Mouse (Mus musculus): ENCODE measurements around the gene Oxld1. TPM values are rescaled to one million over a fixed set of nuclear protein-coding genes. Genes with fewer than 3 reads are reported as not detected.

Gene Oxld1
- total RNA-seq, 2 experiments from 2014 or later: 13.8 to 15.8 TPM

DNA sequence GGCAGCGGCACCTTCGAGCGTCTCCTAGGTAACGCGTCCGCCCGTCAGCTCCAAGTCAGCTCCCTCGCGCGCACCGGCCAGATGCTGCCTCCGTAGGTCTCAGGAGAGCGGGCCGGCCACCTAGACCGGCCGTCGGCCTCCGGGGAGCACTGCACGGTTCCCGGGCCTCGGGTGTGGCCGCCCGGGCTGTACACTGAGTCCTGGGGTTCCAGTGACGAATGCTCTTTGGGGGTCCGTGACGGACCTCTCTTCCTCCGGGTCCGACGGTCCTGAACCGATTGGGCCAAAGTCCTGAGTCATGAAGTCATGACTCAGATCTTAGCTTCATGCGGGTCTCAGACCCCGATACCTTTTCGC lies 9.8 kb upstream of the Oxld1 start:
- Histone ChIP-seq H3K27ac (peak overlapping the region; percentile 86), H3K4me3 (peak overlapping the region; percentile 80)
- TF ChIP-seq CTCF (IDR thresholded peaks at IDR 0.05): no peak
- no peak for DNase-seq (ENCODE audit: extremely low spot score in 1 of 2, low spot score in 2 of 2)
- intact Hi-C loops (cut with DNase I): loop anchor here (1.0 kb wide), 1 partner anchor 106 kb away; the partner anchor contains the start of gene P4hb

DNA sequence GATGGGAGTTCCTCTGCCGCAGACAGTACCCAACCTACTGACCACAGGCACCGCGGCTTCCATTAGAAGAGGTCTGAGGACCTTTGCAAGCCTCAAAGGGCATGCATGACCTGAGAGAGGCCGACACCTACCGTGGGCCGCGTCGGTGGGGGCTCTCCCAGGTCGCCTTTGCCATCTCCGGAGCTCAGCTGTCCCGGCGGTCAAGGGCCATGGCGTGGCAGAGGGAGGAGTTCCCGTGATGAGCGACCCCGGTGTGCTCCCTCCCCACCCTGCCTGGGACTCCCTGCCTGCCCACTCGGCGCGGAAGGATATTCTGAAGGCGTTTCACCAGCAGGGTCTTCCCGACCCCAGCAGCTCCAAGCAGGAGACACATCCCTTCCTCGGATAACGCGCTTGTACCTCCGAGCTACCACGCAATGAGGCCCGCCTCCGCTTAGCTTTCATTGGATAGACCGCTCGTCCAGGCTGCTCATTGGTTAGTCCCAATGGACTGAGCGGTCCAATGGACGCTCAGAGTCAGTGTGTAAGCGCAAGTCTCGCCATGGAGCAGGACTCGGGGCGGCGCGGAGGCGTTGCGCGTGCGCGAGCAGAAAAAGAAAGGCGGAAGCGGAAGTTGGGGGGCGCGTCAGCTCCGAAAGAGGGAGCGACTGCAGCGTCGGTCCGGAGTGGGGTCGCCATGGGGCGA lies 9.3 kb upstream of the Oxld1 start, which contains the start of gene Arl16:
Arl16 (minus strand) TSS at position 557 of the 685 bp plus-strand sequence.
- peak within 1 kb of the TSS; percentile 80 for H3K4me3 ChIP-seq
- H3K27ac ChIP-seq: peak within 1 kb of the TSS; percentile 86
- intact Hi-C loops (cut with DNase I): loop anchor here (1.0 kb wide), 1 partner anchor 106 kb away; the partner anchor contains the start of gene P4hb
- TF ChIP-seq CTCF (IDR thresholded peaks at IDR 0.05): no peak; the same call in 1 of the 2 replicates
- DNase-seq (ENCODE audit: extremely low spot score in 1 of 2, low spot score in 2 of 2): peak; percentile 93 to 94

DNA sequence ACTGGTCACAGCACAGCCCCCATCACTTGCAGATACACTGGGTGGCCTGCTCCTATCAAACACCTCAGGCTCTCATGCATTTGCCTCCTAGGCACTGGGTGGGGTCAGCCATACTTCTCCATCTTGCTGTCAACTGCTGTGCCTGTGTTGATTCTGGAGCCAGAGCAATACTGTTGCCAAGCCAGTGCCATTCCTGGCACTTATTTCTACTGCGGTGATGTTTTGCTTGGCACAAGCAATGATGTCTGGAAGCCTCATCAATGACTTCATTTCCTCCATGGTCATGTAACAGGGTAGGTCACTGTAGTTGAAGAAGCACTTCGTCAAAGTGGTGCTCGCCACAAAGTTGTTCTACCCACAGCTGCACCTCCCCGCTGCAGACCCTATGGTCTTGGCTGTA lies 7.7 kb upstream of the Oxld1 start:
- Histone ChIP-seq H3K27ac (no peak overlapping the region), H3K4me3 (no peak overlapping the region)
- TF ChIP-seq CTCF (IDR thresholded peaks at IDR 0.05): no peak
- intact Hi-C loops (cut with DNase I): no loop called here
- no peak for DNase-seq (ENCODE audit: extremely low spot score in 1 of 2, low spot score in 2 of 2)

GRCm38 (mm10) chr11:120464365-120464764 lies 6.5 kb upstream of the Oxld1 start:
- no peak for DNase-seq (ENCODE audit: extremely low spot score in 1 of 2, low spot score in 2 of 2)
- H3K4me3 ChIP-seq: no peak overlapping the region
- TF ChIP-seq CTCF (IDR thresholded peaks at IDR 0.05): no peak
- H3K27ac ChIP-seq: no peak overlapping the region
- intact Hi-C loops (cut with DNase I): no loop called here

DNA sequence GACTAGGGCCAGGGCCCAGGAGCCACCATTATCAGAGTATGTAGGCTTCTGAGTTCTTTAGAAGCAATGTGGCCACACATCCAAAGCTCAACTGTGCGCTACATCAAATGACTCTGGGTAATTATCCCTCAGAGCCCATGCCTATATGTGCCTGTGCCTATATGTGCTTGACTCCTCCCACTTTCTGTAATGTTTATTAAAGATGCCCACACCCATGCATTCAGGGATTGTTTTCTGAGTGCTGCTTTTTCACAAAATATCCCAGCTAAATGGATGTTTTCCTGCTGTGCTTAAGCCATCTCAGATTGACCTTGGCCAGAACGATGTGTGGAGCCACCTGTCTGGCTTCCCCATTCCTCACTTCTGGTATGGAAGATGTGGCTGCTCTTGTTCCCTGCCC lies 5.7 kb upstream of the Oxld1 start:
- no peak overlapping the region for H3K4me3 ChIP-seq
- intact Hi-C loops (cut with DNase I): no loop called here
- no peak overlapping the region for H3K27ac ChIP-seq
- no peak for DNase-seq (ENCODE audit: extremely low spot score in 1 of 2, low spot score in 2 of 2)
- no peak for TF ChIP-seq CTCF (IDR thresholded peaks at IDR 0.05)

DNA sequence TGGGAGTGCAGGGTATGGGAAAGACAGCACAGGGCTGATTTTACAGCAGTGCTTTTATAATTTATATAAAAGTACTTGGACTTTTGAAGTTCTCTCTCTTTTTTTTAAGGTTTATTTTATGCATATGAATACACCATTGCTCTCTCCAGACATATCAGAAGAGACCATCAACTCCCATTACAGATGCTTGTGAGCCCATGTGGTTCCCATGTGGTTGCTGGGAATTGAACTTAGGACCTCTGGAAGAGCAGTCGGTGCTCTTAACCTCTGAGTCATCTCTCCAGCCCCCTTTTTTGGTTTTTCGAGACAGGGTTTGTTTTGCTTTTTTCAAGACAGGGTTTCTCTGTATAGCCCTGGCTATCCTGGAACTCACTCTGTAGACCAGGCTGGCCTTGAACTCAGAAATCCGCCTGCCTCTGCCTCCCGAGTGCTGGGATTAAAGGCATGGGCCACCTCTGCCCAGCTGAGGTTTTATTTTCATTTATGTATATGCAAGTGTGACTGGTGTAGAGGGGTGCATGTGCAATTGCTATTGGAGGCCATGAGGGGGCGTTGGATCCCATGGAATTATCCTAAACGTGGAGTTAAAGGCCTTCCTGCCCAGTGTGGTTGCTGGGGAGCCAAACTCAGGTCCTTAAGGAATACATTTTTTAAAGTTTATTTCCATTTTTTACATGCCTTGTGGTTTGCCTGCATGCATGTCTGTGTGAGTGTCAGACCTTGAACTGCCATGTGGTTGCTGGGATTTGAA lies 1.2 kb upstream of the Oxld1 start:
- DNase-seq (ENCODE audit: extremely low spot score in 1 of 2, low spot score in 2 of 2): no peak
- H3K27ac ChIP-seq: peak overlapping the region; percentile 97; the same call in 1 of the 2 replicates
- intact Hi-C loops (cut with DNase I): loop anchor here (1.0 kb wide), 1 partner anchor 25 kb away; the partner anchor contains the start of gene Mrpl12
- TF ChIP-seq CTCF (IDR thresholded peaks at IDR 0.05): peak; percentile 11; the same call in 1 of the 2 replicates
- peak overlapping the region; percentile 97 for H3K4me3 ChIP-seq

DNA sequence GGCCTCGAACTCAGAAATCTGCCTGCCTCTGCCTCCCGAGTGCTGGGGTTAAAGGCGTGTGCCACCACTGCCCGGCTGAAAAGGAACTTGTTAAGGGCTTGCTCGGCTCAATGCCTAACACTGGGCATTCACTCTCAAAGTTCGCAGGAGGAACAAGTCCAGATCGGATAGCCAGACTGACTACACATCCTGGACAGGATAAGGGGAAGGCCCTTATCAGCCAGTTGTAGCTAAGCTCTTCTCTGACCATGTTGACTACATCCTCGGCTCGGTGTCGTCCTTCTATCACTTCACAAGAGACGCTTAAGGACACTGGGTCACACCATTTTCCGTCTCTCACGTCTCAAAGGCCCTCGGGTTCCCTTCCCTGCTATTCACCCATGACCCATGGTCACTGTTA lies 498 bp downstream of the Oxld1 start:
- Histone ChIP-seq H3K4me3 (peak overlapping the region; percentile 97), H3K27ac (peak overlapping the region; percentile 97)
- no peak for TF ChIP-seq CTCF (IDR thresholded peaks at IDR 0.05)
- no peak for DNase-seq (ENCODE audit: extremely low spot score in 1 of 2, low spot score in 2 of 2)
- intact Hi-C loops (cut with DNase I): no loop called here

GRCm38 (mm10) chr11:120455413-120455812 lies 2.5 kb downstream of the Oxld1 start:
- DNase-seq (ENCODE audit: extremely low spot score in 1 of 2, low spot score in 2 of 2): no peak
- H3K27ac ChIP-seq: no peak overlapping the region
- H3K4me3 ChIP-seq: no peak overlapping the region
- no peak for TF ChIP-seq CTCF (IDR thresholded peaks at IDR 0.05)
- intact Hi-C loops (cut with DNase I): no loop called here

- TF ChIP-seq CTCF (IDR thresholded peaks at IDR 0.05): no peak
- Histone ChIP-seq H3K27ac (no peak overlapping the region), H3K4me3 (no peak overlapping the region)
- intact Hi-C loops (cut with DNase I): no loop called here
- no peak for DNase-seq (ENCODE audit: extremely low spot score in 1 of 2, low spot score in 2 of 2)
Measured at GRCm38 (mm10) chr11:120454965-120455364, 2.9 kb downstream of the Oxld1 start.

DNA sequence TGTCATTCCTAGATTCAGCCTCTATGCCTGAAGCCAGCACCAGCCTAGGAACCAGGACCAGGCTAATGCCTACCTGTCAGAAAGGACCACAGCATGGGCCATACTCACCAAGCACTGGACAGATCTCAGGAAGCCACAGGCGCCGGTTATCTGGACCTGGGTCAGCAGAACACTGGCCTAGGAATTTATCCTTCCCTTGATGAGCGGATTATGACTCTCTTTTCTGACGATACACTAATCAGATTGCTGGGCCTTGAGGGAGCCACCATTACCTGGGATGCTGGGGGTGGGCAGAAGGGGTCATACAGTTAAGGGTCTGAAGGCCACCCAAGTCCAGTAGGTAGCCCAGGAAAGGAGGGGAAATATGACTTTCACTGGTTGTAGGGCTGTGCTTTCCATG lies 4.6 kb downstream of the Oxld1 start, which contains the start of gene Pde6g:
Pde6g (minus strand) TSS at position 195 of the 400 bp plus-strand sequence.
- Histone ChIP-seq H3K27ac (no peak within 1 kb of the TSS), H3K4me3 (no peak within 1 kb of the TSS)
- TF ChIP-seq CTCF (IDR thresholded peaks at IDR 0.05): no peak
- intact Hi-C loops (cut with DNase I): no loop called here
- DNase-seq (ENCODE audit: extremely low spot score in 1 of 2, low spot score in 2 of 2): no peak

DNA sequence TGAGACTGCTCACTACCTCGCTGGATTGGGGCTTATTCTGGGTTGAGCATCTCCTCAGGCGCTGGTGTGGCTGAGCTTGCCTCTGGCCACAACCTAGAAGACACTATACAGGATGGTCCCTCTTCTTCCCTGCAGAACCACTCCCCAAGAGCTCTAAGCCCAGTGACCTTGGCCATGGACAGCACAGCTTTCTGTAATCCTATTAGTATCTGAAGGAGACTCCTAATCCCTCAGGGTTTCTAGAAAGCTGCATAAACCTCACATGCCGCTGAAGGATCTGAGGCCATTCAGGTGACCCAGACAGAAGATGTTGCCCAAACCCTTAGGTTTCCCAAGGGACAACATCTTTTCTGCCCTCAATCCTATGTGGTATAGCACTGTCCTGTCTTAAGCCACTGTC lies 5.6 kb downstream of the Oxld1 start:
- no peak for TF ChIP-seq CTCF (IDR thresholded peaks at IDR 0.05)
- Histone ChIP-seq H3K4me3 (no peak overlapping the region), H3K27ac (no peak overlapping the region)
- DNase-seq (ENCODE audit: extremely low spot score in 1 of 2, low spot score in 2 of 2): no peak
- intact Hi-C loops (cut with DNase I): no loop called here

- Histone ChIP-seq H3K27ac (no peak overlapping the region), H3K4me3 (no peak overlapping the region)
- DNase-seq (ENCODE audit: extremely low spot score in 1 of 2, low spot score in 2 of 2): no peak
- intact Hi-C loops (cut with DNase I): no loop called here
- TF ChIP-seq CTCF (IDR thresholded peaks at IDR 0.05): no peak
Measured at GRCm38 (mm10) chr11:120447179-120447578, 10.7 kb downstream of the Oxld1 start.
